Mouse (Mus musculus) embryonic facial prominence, embryonic 14.5 days (tissue): Measurements from ENCODE around the gene P2ry10. TPM values are rescaled to one million over a fixed set of nuclear protein-coding genes. Genes with fewer than 3 reads are reported as not detected.

Experiments
- ATAC-seq: fragments of 200-750 bp; cut with Nextera tagmentation; 2 replicates; pipeline ENCODE4 v1.8.0; 2017; ENCODE audit warnings: low read depth, moderate number of reproducible peaks, moderate TSS enrichment
- DNase-seq: peaks from one replicate; pipeline ENCODE4 v3.0.0-alpha.2; 2015; ENCODE audit warnings: low spot score
- H3K27ac ChIP-seq: fragments of 300-500 bp; sonication (generic); replicated peaks from 2 replicates; pipeline ENCODE4 v1.5.1; 2014; ENCODE audit warnings: low read depth, mild to moderate bottlenecking, low read length, moderate library complexity
- H3K27me3 ChIP-seq: fragments of 300-500 bp; sonication (generic); replicated peaks from 2 replicates; pipeline ENCODE4 v1.6.1; 2014; ENCODE audit warnings: low read length; ENCODE audit not compliant: control insufficient read depth, insufficient read depth
- H3K36me3 ChIP-seq: fragments of 300-500 bp; sonication (generic); 2 replicates; pipeline ENCODE4 v1.6.1; 2014; ENCODE audit warnings: low read length, mixed read lengths; ENCODE audit not compliant: control insufficient read depth, insufficient read depth
- H3K4me1 ChIP-seq: fragments of 300-500 bp; sonication (generic); 2 replicates; pipeline ENCODE4 v1.6.1; 2014; ENCODE audit warnings: antibody characterized with exemption, low read length; ENCODE audit not compliant: control insufficient read depth, insufficient read depth
- H3K4me2 ChIP-seq: fragments of 300-500 bp; sonication (generic); 2 replicates; pipeline ENCODE4 v1.6.1; 2014; ENCODE audit warnings: low read depth, mild to moderate bottlenecking, low read length, moderate library complexity, mixed read lengths
- H3K4me3 ChIP-seq: fragments of 300-500 bp; sonication (generic); 2 replicates; pipeline ENCODE4 v1.5.1; 2014; ENCODE audit warnings: low read depth, mild to moderate bottlenecking, low read length
- H3K9ac ChIP-seq: fragments of 300-500 bp; sonication (generic); 2 replicates; pipeline ENCODE4 v1.6.1; 2014; ENCODE audit warnings: low read depth, mild to moderate bottlenecking, low read length, moderate library complexity, mixed read lengths
- H3K9me3 ChIP-seq: fragments of 300-500 bp; sonication (generic); 2 replicates; pipeline ENCODE4 v1.6.1; 2016; ENCODE audit warnings: low read length; ENCODE audit not compliant: control insufficient read depth
- WGBS: fragments of 180-500 bp; shearing (Covaris S2); extraction: QIAGEN DNeasy Blood & Tissue Kit; methylation state at CpG from one replicate; pipeline ENCODE4 v1.1.7; 2014; 5-methylcytosine and 5-hydroxymethylcytosine counted together
- polyA plus RNA-seq: library from polyadenylated mRNA; unstranded; fragments of >200 nt; fragmentation: Nextera tagmentation; extraction: Ambion mirVana; gene quantifications from 2 replicates; pipeline ENCODE4 v1.2.1, GENCODE M21; 2014

Gene P2ry10
- polyA plus RNA-seq, 1 experiment from 2014 or later = 0.43 TPM

- no peak overlapping the region for H3K4me3 ChIP-seq
- no peaks in the 10 kb centered on the region for H3K9me3 ChIP-seq
- WGBS = 76% methylated on average over 1 of the region's 1 CpGs
- no peaks in the 10 kb centered on the region for H3K36me3 ChIP-seq
- no peak overlapping the region for H3K9ac ChIP-seq
- H3K27ac ChIP-seq = no peak overlapping the region
- H3K27me3 ChIP-seq = no peaks in the 10 kb centered on the region
- ATAC-seq = no peak
- no peak overlapping the region for H3K4me2 ChIP-seq
- DNase-seq = no peak
- no peaks in the 10 kb centered on the region for H3K4me1 ChIP-seq
Measured at GRCm38 (mm10) chrX:107116333-107116732, 28.0 kb downstream of the P2ry10 start.

DNA sequence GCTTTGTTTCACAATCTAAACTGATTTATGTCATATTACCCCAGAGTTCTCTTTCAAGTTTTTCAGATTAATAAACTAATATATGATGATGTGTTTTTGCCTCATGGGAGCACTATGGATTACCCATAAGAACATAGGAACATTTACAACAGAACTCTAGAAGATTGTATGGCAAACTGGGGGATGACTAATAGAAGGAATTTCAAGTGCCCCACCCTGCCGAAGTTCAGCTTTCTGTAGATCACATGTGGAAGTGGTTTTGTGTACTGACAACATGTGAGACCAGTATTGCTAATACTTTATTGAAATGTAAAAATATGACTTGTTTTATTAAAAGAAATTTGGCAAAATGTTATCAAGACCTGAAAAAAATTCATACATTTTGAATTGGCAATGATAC lies 28.7 kb downstream of the P2ry10 start:
- DNase-seq = peak; percentile 19
- WGBS = 61% methylated on average over 1 of the region's 1 CpGs
- no peaks in the 10 kb centered on the region for H3K4me1 ChIP-seq

GRCm38 (mm10) chrX:107143184-107143583 lies 54.9 kb downstream of the P2ry10 start:
- 60% methylated on average over 3 of the region's 3 CpGs for WGBS
- DNase-seq = no peak
- H3K27ac ChIP-seq = no peak overlapping the region
- H3K9me3 ChIP-seq = no peaks in the 10 kb centered on the region
- H3K4me3 ChIP-seq = no peak overlapping the region
- no peak for ATAC-seq
- H3K27me3 ChIP-seq = no peaks in the 10 kb centered on the region
- no peak overlapping the region for H3K9ac ChIP-seq
- H3K4me2 ChIP-seq = no peak overlapping the region
- H3K4me1 ChIP-seq = no peaks in the 10 kb centered on the region
- H3K36me3 ChIP-seq = no peaks in the 10 kb centered on the region

More for the DNA sequence above, 28.7 kb downstream of the P2ry10 start:
- Histone ChIP-seq H3K9me3 (no peaks in the 10 kb centered on the region), H3K27ac (no peak overlapping the region), H3K9ac (no peak overlapping the region), H3K36me3 (no peaks in the 10 kb centered on the region), H3K4me3 (no peak overlapping the region), H3K27me3 (no peaks in the 10 kb centered on the region), H3K4me2 (no peak overlapping the region)
- ATAC-seq = no peak

DNA sequence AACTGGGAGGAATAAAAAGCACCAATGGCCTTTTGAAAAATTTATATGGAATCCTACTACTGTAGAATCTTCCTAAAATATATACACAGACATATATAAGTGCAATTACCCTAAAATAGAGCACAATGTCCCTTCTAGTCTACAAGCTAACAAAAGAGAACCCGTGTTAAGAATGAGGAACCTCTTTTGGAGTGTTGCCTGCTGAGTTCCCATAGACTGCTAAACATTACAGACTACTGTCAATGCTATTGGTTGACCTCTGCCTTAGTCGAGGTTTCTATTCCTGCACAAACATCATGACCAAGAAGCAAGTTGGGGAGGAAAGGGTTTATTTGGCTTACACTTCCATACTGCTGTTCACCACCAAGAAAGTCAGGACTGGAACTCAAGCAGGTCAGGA lies 55.6 kb downstream of the P2ry10 start:
- ATAC-seq (no peak), DNase-seq (no peak)
- Histone ChIP-seq H3K27ac (no peak overlapping the region), H3K9me3 (no peaks in the 10 kb centered on the region), H3K4me3 (no peak overlapping the region), H3K36me3 (no peaks in the 10 kb centered on the region), H3K4me1 (no peaks in the 10 kb centered on the region), H3K9ac (no peak overlapping the region), H3K27me3 (no peaks in the 10 kb centered on the region), H3K4me2 (no peak overlapping the region)
- 66% methylated on average over 2 of the region's 2 CpGs for WGBS

DNA sequence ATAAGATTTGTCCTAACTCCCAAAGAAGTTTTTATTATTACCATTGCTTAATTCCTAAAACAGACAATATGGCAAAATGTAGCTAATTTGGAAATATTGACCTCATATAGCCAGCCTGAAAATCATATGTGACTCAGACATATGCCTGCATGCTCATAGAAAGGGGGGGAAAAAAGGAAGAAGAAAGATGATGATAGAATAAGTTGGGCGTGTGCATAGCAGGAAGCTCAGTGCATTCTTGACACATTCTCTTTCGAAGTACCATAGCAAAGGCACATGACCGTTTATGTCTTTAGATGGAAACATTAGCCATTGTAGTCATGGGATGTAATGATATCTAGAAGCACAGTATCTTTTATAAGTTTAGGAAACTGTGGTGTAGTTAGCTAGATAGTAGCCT lies 60.4 kb downstream of the P2ry10 start, which contains the start of gene P2ry10b:
P2ry10b (plus strand) TSS at position 247 of the 400 bp plus-strand sequence.
- Histone ChIP-seq H3K36me3 (no peaks in the 10 kb centered on the region), H3K9ac (peak within 1 kb of the TSS; percentile 22; the same call in 1 of the 2 replicates), H3K4me1 (no peaks in the 10 kb centered on the region), H3K4me3 (0 out of 2 replicates have a peak within 1 kb of the TSS, but pooled peaks have one; percentile 10), H3K9me3 (no peaks in the 10 kb centered on the region), H3K4me2 (peak within 1 kb of the TSS; percentile 18; the same call in 1 of the 2 replicates), H3K27me3 (no peaks in the 10 kb centered on the region), H3K27ac (peak within 1 kb of the TSS; percentile 82)
- ATAC-seq = no peak
- 81% methylated on average over 3 of the region's 3 CpGs for WGBS
- DNase-seq = no peak

GRCm38 (mm10) chrX:107149391-107149993 lies 61.2 kb downstream of the P2ry10 start:
- ATAC-seq (peak; percentile 12; the same call in 1 of the 2 replicates), DNase-seq (no peak)
- no peaks in the 10 kb centered on the region for H3K36me3 ChIP-seq
- H3K27ac ChIP-seq = peak overlapping the region; percentile 82
- H3K9ac ChIP-seq = peak overlapping the region; percentile 22; the same call in 1 of the 2 replicates
- H3K4me1 ChIP-seq = no peaks in the 10 kb centered on the region
- 0 out of 2 replicates have a peak overlapping the region, but pooled peaks have one; percentile 10 for H3K4me3 ChIP-seq
- peak overlapping the region; percentile 18 for H3K4me2 ChIP-seq
- 43% methylated on average over 4 of the region's 4 CpGs for WGBS
- no peaks in the 10 kb centered on the region for H3K9me3 ChIP-seq
- no peaks in the 10 kb centered on the region for H3K27me3 ChIP-seq

DNA sequence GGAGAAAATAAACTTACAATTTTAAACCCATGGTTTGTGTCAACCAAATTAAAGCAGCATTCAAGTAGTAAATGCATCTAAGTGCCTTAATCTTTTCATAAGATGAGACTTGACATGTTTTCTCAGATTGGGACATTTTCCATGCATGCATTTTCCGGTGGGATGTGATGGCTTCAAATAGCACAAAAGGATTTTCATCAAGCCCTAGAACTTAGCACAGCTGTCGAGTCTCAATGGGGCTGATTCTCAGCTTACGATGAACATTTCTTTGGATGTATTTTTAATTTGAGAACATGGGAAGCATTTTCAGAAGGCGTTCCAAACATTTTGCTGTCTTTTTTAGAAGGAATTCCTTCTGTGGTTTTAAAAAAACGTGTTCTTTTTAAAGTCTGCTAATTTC lies 61.7 kb downstream of the P2ry10 start:
- DNase-seq = peak; percentile 84
- Histone ChIP-seq H3K4me1 (no peaks in the 10 kb centered on the region), H3K27ac (peak overlapping the region; percentile 82), H3K36me3 (no peaks in the 10 kb centered on the region), H3K27me3 (no peaks in the 10 kb centered on the region), H3K9ac (peak overlapping the region; percentile 22; the same call in 1 of the 2 replicates), H3K4me3 (0 out of 2 replicates have a peak overlapping the region, but pooled peaks have one; percentile 10), H3K9me3 (no peaks in the 10 kb centered on the region), H3K4me2 (peak overlapping the region; percentile 18)
- peak; percentile 50; the same call in 1 of the 2 replicates for ATAC-seq
- WGBS = 32% methylated on average over 5 of the region's 5 CpGs

- peak overlapping the region; percentile 88 for H3K27ac ChIP-seq
Measured at GRCm38 (mm10) chrX:107150752-107151515, 62.6 kb downstream of the P2ry10 start.

More at GRCm38 (mm10) chrX:107150752-107151515, 62.6 kb downstream of the P2ry10 start:
- Histone ChIP-seq H3K4me1 (no peaks in the 10 kb centered on the region), H3K9ac (0 out of 2 replicates have a peak overlapping the region, but pooled peaks have one; percentile 14), H3K4me2 (peak overlapping the region; percentile 29), H3K27me3 (no peaks in the 10 kb centered on the region), H3K36me3 (no peaks in the 10 kb centered on the region), H3K9me3 (no peaks in the 10 kb centered on the region), H3K4me3 (no peak overlapping the region)
- WGBS = 42% methylated on average over 4 of the region's 4 CpGs
- ATAC-seq = peak; percentile 90
- peak; percentile 88 for DNase-seq
